Mouse (Mus musculus): ENCODE measurements at regions not wholly inside any gene's neighbourhood (a gene's known extent, or its start where the extent isn't known, plus 50 kb on each side); places are given as distances from the start of the nearest gene placed in this dataset.

GRCm38 (mm10) chr3:144378524-144379225, 173.7 kb upstream of the Lmo4 start:
- ATAC-seq (ENCODE audit: insufficient read depth) (no peak), DNase-seq (no peak)
- H3K27me3 ChIP-seq (ENCODE audit: insufficient read depth, low read length) = no peaks in the 10 kb centered on the region
- 87% methylated on average over 8 of the region's 8 CpGs for WGBS
- H3K9ac ChIP-seq = no peak overlapping the region
- H3K36me3 ChIP-seq (ENCODE audit: insufficient read depth) = no peaks in the 10 kb centered on the region
- no peak overlapping the region for H3K4me3 ChIP-seq (ENCODE audit: low read depth, low read length)
- H3K9me3 ChIP-seq (ENCODE audit: low read depth, low read length) = no peaks in the 10 kb centered on the region
- H3K4me1 ChIP-seq (ENCODE audit: insufficient read depth) = no peaks in the 10 kb centered on the region; the same call in 1 of the 2 replicates
- TF ChIP-seq CTCF (IDR thresholded peaks at IDR 0.05; ENCODE audit: low read depth) = no peak
- no peak overlapping the region for H3K4me2 ChIP-seq
- no peak overlapping the region for H3K27ac ChIP-seq (ENCODE audit: low read depth)

- Histone ChIP-seq H3K4me3 (ENCODE audit: low read depth, low read length) (no peak overlapping the region), H3K9ac (no peak overlapping the region), H3K9me3 (ENCODE audit: low read depth, low read length) (no peaks in the 10 kb centered on the region), H3K4me2 (no peak overlapping the region), H3K27ac (ENCODE audit: low read depth) (no peak overlapping the region), H3K4me1 (ENCODE audit: insufficient read depth) (no peaks in the 10 kb centered on the region; the same call in 1 of the 2 replicates), H3K27me3 (ENCODE audit: insufficient read depth, low read length) (no peaks in the 10 kb centered on the region), H3K36me3 (ENCODE audit: insufficient read depth) (no peaks in the 10 kb centered on the region)
- DNase-seq = no peak
- TF ChIP-seq CTCF (IDR thresholded peaks at IDR 0.05; ENCODE audit: low read depth) = no peak
- WGBS = 74% methylated on average over 18 of the region's 18 CpGs
- no peak for ATAC-seq (ENCODE audit: insufficient read depth)
These were observed 172.9 kb upstream of the Lmo4 start for GRCm38 (mm10) chr3:144377626-144378523.

GRCm38 (mm10) chr3:144376463-144377402, 171.7 kb upstream of the Lmo4 start:
- no peak overlapping the region for H3K4me3 ChIP-seq (ENCODE audit: low read depth, low read length)
- H3K4me1 ChIP-seq (ENCODE audit: insufficient read depth) = no peaks in the 10 kb centered on the region; the same call in 1 of the 2 replicates
- H3K9ac ChIP-seq = no peak overlapping the region
- H3K9me3 ChIP-seq (ENCODE audit: low read depth, low read length) = no peaks in the 10 kb centered on the region
- 69% methylated on average over 15 of the region's 15 CpGs for WGBS
- ATAC-seq (ENCODE audit: insufficient read depth) (no peak), DNase-seq (no peak)
- TF ChIP-seq CTCF (IDR thresholded peaks at IDR 0.05; ENCODE audit: low read depth) = no peak
- H3K27me3 ChIP-seq (ENCODE audit: insufficient read depth, low read length) = no peaks in the 10 kb centered on the region
- no peak overlapping the region for H3K4me2 ChIP-seq
- no peaks in the 10 kb centered on the region for H3K36me3 ChIP-seq (ENCODE audit: insufficient read depth)
- H3K27ac ChIP-seq (ENCODE audit: low read depth) = no peak overlapping the region

GRCm38 (mm10) chr3:144375725-144376412, 170.8 kb upstream of the Lmo4 start:
- H3K9me3 ChIP-seq (ENCODE audit: low read depth, low read length) = no peaks in the 10 kb centered on the region
- H3K9ac ChIP-seq = no peak overlapping the region
- H3K4me1 ChIP-seq (ENCODE audit: insufficient read depth) = no peaks in the 10 kb centered on the region; the same call in 1 of the 2 replicates
- WGBS = 62% methylated on average over 12 of the region's 12 CpGs
- H3K36me3 ChIP-seq (ENCODE audit: insufficient read depth) = no peaks in the 10 kb centered on the region
- H3K27ac ChIP-seq (ENCODE audit: low read depth) = no peak overlapping the region
- no peaks in the 10 kb centered on the region for H3K27me3 ChIP-seq (ENCODE audit: insufficient read depth, low read length)
- H3K4me3 ChIP-seq (ENCODE audit: low read depth, low read length) = no peak overlapping the region
- no peak for ATAC-seq (ENCODE audit: insufficient read depth)
- no peak overlapping the region for H3K4me2 ChIP-seq
- DNase-seq = no peak
- no peak for TF ChIP-seq CTCF (IDR thresholded peaks at IDR 0.05; ENCODE audit: low read depth)

- no peaks in the 10 kb centered on the region for H3K27me3 ChIP-seq (ENCODE audit: insufficient read depth, low read length)
- H3K4me1 ChIP-seq (ENCODE audit: insufficient read depth) = peaks cover 3% of the 10 kb centered on the region; the same call in 1 of the 2 replicates
- H3K4me3 ChIP-seq (ENCODE audit: low read depth, low read length) = no peak overlapping the region
- no peaks in the 10 kb centered on the region for H3K9me3 ChIP-seq (ENCODE audit: low read depth, low read length)
- WGBS = 55% methylated on average over 4 of the region's 4 CpGs
- no peak overlapping the region for H3K9ac ChIP-seq
- no peak for TF ChIP-seq CTCF (IDR thresholded peaks at IDR 0.05; ENCODE audit: low read depth)
- no peaks in the 10 kb centered on the region for H3K36me3 ChIP-seq (ENCODE audit: insufficient read depth)
- ATAC-seq (ENCODE audit: insufficient read depth) (no peak), DNase-seq (no peak)
- no peak overlapping the region for H3K4me2 ChIP-seq
- no peak overlapping the region for H3K27ac ChIP-seq (ENCODE audit: low read depth)
These were observed 163.3 kb upstream of the Lmo4 start for GRCm38 (mm10) chr3:144368300-144368699.

- no peak for ATAC-seq (ENCODE audit: insufficient read depth)
- no peak overlapping the region for H3K9ac ChIP-seq
- 18% methylated on average over 7 of the region's 7 CpGs for WGBS
These were observed 162.7 kb upstream of the Lmo4 start for GRCm38 (mm10) chr3:144367766-144368116.

More at GRCm38 (mm10) chr3:144367766-144368116, 162.7 kb upstream of the Lmo4 start:
- no peak for DNase-seq
- no peaks in the 10 kb centered on the region for H3K36me3 ChIP-seq (ENCODE audit: insufficient read depth)
- no peak overlapping the region for H3K4me3 ChIP-seq (ENCODE audit: low read depth, low read length)
- no peak overlapping the region for H3K27ac ChIP-seq (ENCODE audit: low read depth)
- TF ChIP-seq CTCF (IDR thresholded peaks at IDR 0.05; ENCODE audit: low read depth) = no peak
- H3K4me1 ChIP-seq (ENCODE audit: insufficient read depth) = peaks cover 3% of the 10 kb centered on the region; the same call in 1 of the 2 replicates
- no peaks in the 10 kb centered on the region for H3K27me3 ChIP-seq (ENCODE audit: insufficient read depth, low read length)
- peak overlapping the region; percentile 50 for H3K4me2 ChIP-seq
- no peaks in the 10 kb centered on the region for H3K9me3 ChIP-seq (ENCODE audit: low read depth, low read length)

All from lung, embryonic 14.5 days (tissue).